Mouse (Mus musculus) urinary bladder, adult 2 months (tissue): ENCODE results near the gene Kcnmb4. TPM values are rescaled to one million over a fixed set of nuclear protein-coding genes. Genes with fewer than 3 reads are reported as not detected.

Source experiments
- DNase-seq: peaks from one replicate; pipeline ENCODE4 v3.0.0; 2022; ENCODE audit warnings: low spot score
- polyA plus RNA-seq: library from polyadenylated mRNA; depleted of rRNA; stranded (reverse); fragments of >200 nt; gene quantifications from 2 replicates; pipeline ENCODE4 v1.2.3, GENCODE M21; 2012

The Kcnmb4 gene
- polyA plus RNA-seq, 1 experiment: 3.9 TPM

GRCm38 (mm10) chr10:116452771-116453170 lies 20.9 kb downstream of the Kcnmb4 start:
- DNase-seq: no peak

DNA sequence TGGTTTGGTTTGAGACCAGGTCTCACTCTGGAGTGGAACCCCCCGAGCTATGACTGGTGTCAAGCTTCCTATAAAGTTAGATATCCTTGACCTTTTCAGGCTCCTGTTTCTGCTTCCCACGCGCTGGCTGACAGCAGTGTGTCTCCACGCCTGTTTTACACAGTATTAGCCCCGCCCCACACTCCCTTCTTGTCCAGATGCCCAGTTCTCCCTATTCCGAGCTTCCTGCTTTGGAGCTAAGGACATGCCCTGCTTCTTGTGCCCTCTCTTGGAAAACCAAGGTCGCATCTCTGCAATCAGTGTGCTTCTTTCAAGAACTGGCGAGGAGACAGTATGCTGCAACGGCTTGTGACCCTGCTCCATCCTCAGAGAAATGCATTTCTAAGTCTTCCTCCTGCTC lies 23.1 kb downstream of the Kcnmb4 start:
- no peak for DNase-seq

GRCm38 (mm10) chr10:116448166-116448565 lies 25.5 kb downstream of the Kcnmb4 start:
- DNase-seq: no peak

DNA sequence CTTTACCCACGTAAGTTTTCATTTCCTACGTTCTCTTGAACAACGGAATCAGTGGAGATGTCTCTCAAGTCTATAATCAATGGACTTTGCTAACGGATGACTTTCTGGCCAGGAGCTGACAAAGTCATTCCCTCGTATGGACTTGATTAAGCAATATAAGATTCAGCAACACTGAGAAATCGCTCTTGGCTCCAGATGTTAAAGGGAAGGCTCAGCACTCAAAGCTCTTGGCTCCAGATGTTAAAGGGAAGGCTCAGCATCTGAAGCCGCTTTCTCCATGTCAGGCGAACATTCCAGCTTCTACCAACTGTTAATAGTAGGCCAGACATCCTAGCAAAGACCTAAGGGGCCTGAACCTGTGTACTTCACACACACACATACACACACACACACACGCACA lies 26.5 kb downstream of the Kcnmb4 start:
- no peak for DNase-seq

GRCm38 (mm10) chr10:116446040-116446439 lies 27.6 kb downstream of the Kcnmb4 start:
- DNase-seq: no peak

- no peak for DNase-seq
Measured at GRCm38 (mm10) chr10:116444826-116445225, 28.9 kb downstream of the Kcnmb4 start.

- DNase-seq: no peak
Measured at GRCm38 (mm10) chr10:116444371-116444770, 29.3 kb downstream of the Kcnmb4 start.

DNA sequence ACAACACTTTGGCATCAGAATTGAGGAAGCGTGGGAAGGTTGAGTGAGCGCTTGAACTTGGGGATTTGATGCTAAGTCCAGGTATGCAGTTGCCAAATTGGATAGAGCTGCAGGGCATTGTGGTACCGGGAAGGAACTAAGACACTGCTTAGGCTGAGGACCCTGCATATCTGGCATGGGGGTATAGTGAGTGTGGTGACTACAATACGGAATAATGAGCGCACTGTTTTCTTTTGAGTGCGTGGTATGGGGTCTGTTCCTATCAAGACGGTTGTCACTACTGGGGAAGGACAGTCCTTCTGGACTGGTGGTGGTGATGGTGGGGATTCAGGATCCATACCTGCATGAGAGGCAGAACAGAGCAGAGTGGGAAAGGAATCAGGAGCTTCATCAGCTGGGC lies 32.7 kb downstream of the Kcnmb4 start:
- no peak for DNase-seq

DNA sequence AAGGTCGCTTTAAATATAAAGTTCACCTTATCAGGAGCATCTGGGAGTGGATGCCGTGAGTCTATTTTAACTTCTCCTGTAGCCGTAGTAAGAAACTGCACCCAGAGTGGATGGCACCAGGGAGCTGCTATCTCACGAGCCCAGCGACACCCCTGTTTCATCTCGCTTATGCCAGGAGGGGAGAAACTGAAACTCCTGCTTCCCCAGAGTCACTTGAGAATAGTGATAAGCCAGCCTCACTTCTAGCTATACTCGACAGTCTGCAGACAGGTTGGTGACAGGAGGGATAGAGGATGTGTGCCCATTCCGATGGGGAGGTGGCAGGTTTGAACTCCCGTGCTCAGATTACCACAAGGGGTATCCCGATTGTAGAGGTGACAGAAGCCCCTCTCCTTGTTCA lies 33.6 kb downstream of the Kcnmb4 start:
- DNase-seq: no peak

GRCm38 (mm10) chr10:116435455-116435854 lies 38.2 kb downstream of the Kcnmb4 start:
- DNase-seq: no peak

DNA sequence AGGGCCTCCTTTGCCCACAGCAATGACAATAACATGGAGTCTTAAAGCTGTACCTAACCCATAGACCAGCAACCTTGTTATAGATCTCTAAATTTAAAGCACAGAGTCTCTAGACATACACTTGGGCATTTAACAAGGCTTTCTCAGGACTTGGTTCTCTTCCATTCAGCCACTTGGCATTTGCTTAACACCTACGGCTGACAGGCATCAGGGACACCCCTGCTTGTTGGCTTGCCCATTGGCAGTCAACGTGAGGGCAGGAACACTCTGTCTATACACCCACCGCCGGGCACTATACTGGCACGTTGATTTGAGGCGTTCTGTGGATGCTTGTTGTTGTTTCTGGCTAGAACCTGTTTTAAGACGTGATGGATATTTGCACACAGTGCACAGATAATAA lies 41.3 kb downstream of the Kcnmb4 start:
- DNase-seq: no peak

DNA sequence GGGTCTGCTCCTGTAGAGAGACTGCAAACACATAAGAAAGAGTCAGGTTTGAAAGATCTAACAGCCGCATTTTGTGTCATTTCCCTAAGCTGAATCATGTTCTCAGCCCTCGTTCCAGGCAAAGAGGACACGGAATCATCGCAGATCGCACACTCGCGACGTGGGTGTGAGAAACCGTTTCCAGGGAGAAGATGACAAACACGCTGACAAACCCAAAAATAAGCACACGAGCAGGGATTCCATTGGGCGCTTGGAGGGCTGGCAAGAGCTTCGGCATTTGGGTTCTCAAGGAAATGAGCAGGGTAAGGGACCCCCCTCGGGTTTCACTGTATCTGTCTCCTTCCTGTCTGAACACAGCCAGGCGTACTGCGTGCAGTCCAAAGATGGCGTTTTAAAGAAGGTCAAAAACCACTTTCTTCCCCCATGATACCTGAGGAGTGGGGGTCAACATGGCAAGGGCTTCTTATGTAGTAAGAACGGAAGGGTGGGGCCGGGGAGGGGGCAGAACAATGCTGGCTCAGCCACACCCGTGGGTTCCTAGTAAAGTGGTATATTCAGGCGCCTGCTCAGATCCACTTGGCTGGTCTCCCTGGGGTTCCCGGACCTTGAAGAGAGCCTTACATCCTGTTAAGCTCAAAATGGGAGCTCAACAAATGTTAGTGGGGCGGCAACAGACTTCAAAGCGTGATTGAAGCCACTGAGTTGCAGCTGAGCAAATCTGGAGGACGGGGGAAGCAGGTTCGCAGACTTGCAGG lies 45.5 kb downstream of the Kcnmb4 start:
- DNase-seq: no peak

DNA sequence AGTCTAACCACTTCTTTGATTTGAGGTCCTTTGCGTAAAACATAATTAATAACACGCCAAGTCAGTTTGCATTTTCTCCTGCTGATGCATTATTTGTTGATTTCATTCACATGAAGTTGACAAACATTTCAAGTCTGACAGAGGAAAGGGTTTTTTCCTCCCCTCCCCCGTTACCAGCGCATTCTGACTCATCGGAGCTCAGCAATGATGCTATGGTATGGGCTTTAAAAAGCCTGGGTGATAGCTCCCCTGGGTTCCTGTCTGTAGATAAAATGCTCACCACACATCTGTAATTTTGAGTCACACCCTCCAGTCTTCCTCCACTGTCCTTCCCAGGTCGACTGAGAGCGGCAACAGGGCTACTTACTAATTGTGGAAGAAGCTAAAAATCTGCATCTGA lies 47.5 kb downstream of the Kcnmb4 start:
- no peak for DNase-seq

DNA sequence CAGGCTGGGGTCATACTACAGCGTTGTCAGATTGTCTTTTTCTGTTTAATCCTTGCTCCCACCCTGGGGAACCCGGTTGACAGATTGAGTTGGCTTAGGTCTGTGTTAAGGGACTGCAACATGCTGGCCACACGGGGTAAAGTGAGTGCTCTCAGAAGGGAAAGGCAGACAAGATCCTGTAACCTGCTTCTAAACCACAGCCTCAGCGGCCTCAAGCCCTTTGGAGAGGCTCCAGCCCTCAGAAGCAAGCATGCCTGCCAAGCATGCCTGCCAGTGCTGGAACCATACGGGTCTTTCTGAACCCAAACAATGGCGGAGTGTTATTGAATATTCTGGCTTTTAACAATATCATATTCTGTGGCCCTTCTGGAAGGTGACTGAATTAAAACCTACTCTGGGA lies 48.8 kb downstream of the Kcnmb4 start:
- no peak for DNase-seq

GRCm38 (mm10) chr10:116422551-116422950 lies 51.1 kb downstream of the Kcnmb4 start:
- DNase-seq: no peak

- DNase-seq: no peak
Measured at GRCm38 (mm10) chr10:116420976-116421375, 52.7 kb downstream of the Kcnmb4 start.

DNA sequence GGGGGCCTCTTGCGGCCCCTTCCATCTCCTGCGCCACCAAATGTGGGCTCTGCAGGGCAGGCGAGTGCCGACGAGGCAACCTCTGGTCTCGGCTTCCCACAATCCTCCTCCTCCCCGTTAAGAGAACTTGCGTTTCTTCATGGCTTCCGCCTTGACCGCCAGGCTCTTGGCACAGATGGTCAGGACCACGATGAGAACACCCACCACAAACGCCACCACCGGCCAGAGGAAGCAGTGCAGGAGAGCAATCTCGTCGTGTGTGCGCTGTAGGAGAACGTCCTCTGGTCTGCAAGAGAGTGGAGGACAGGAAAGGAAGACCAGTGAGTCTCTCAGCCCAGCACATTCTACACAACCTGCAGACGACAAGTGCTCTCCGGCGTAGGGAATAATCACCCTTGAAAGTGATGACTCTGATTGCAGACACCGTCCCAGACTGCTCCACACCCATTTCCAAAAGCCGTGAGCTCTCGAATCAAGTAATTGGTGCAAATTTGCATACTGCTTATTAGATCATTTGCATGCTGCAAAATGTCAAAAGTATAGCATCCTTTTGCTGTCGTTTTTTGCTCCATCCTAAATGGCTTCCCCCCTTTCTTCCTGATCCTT lies 55.5 kb downstream of the Kcnmb4 start:
- DNase-seq: no peak

GRCm38 (mm10) chr10:116416726-116417125 lies 57.0 kb downstream of the Kcnmb4 start:
- no peak for DNase-seq

DNA sequence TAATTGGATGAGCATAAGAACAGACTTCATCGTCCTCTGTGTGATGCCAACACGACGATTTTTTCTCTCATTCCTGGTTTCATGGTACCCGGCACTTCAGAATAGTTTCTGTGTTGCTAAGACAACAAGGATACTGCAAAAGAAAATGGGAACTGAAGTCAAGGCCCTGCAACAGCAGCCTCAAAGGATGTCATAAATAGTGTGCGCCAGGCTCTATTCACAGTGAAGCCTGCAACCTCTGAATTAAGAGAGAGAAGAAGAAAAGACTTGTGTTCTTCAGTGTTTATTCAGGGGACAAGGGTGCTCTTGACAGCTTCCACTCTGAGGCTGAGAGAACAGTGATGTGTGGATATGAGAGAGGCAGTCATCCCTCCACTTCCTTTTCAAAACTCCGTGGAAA lies 57.5 kb downstream of the Kcnmb4 start:
- no peak for DNase-seq

GRCm38 (mm10) chr10:116410826-116411225 lies 62.9 kb downstream of the Kcnmb4 start:
- DNase-seq: no peak

DNA sequence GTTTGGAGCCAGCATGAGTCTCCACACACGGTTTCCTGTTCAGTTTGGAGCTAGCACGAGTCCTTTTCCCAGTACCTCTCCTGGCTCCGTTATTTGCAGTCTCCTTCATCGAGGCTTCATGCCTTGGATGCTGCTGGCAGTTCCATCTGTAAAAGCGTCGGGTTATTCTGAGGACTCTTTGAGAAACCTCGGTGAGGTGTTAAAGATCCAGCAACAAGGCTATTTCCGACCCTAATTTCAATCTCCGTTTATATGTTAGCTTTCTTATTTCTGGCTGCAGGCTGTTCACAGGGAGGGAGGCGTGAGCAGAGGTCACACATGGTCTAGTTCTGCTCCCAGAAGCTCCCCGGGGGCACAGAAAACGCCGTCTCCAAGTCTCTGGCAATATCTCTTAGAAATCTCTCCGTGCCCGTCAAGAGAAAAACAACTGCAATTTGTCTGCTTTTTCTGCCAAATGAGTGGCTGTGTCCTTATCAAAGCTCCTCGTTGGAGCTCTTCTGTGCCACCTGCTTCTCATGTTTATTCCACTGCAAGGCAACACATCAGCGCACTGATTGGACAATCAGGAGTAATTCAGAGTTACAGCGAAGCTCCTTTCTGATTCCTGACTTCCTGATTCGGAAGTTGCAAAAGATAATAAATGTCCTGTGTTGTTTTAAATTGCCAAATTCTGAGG lies 65.9 kb downstream of the Kcnmb4 start:
- DNase-seq: no peak

DNA sequence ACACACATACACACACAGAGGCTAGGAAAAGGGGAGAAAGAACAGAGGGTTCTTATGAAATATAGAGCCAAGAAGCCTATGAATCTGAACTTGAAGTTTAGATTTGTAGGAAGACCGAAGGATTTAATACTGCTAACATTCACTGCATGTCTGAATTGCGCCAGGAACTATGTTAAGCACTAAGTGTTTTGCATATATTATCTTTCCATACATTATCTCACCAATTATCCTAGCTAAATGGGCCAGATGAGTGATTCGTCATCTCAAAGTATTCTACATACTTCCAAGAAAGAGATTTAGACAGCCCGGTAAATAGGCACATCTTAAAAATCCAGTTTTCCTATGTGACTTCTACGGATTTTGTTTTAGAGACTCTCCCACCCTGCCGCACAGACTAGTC lies 68.7 kb downstream of the Kcnmb4 start:
- DNase-seq: no peak

DNA sequence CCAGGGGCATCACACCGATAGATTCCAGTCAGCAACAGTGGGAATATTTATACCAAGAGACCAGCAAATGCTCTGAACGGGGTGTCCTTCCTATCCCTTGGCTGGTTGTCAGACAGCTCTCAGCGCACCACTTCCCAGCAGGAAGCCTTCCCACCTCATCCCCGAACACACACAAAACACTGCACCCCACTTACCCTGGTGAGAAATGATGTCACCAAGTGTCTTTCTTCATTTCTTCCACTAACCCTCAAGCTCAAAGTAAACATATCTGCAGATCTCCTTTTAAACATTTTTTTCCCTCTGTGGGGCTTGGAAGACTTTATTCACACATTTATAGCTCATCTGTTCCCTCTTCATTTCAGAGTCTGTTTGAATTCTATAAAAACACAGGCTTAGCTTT lies 70.0 kb downstream of the Kcnmb4 start:
- DNase-seq: no peak
